Mouse (Mus musculus) neural tube, embryonic 12.5 days (tissue): ENCODE data around the gene Gm20662. TPM values are rescaled to one million over a fixed set of nuclear protein-coding genes. Genes with fewer than 3 reads are reported as not detected.
A peak's percentile ranks its signal among the peaks of the same experiment; 100 is the strongest.

ENCODE experiments used
- ATAC-seq: fragments of 200-750 bp; cut with Nextera tagmentation; 2 replicates; pipeline ENCODE4 v1.8.0; 2017; ENCODE audit warnings: low read depth, mild to moderate bottlenecking, moderate TSS enrichment, moderate library complexity; ENCODE audit not compliant: low FRiP score
- H3K27ac ChIP-seq: fragments of 300-500 bp; sonication (generic); 2 replicates; pipeline ENCODE4 v1.5.1; 2016
- H3K27me3 ChIP-seq: fragments of 300-500 bp; sonication (generic); replicated peaks from 2 replicates; pipeline ENCODE4 v1.6.1; 2016; ENCODE audit warnings: mild to moderate bottlenecking
- H3K36me3 ChIP-seq: fragments of 300-500 bp; sonication (generic); 2 replicates; pipeline ENCODE4 v1.6.1; 2016; ENCODE audit warnings: mild to moderate bottlenecking
- H3K4me1 ChIP-seq: fragments of 300-500 bp; sonication (generic); 2 replicates; pipeline ENCODE4 v1.6.1; 2016
- H3K4me2 ChIP-seq: fragments of 300-500 bp; sonication (generic); replicated peaks from 2 replicates; pipeline ENCODE4 v1.6.1; 2016; ENCODE audit warnings: mild to moderate bottlenecking
- H3K4me3 ChIP-seq: fragments of 300-500 bp; sonication (generic); 2 replicates; pipeline ENCODE4 v1.5.1; 2016
- H3K9ac ChIP-seq: fragments of 300-500 bp; sonication (generic); 2 replicates; pipeline ENCODE4 v1.6.1; 2016; ENCODE audit warnings: mild to moderate bottlenecking
- H3K9me3 ChIP-seq: fragments of 300-500 bp; sonication (generic); 2 replicates; pipeline ENCODE4 v1.6.1; 2016; ENCODE audit warnings: mild to moderate bottlenecking
- WGBS: fragments of 180-500 bp; shearing (Covaris S2); methylation state at CpG from one replicate; pipeline ENCODE4 v1.1.7; 2016; 5-methylcytosine and 5-hydroxymethylcytosine counted together
- polyA plus RNA-seq: library from polyadenylated mRNA; unstranded; fragments of >200 nt; fragmentation: Nextera tagmentation; extraction: Ambion mirVana; gene quantifications from 2 replicates; pipeline ENCODE4 v1.2.1, GENCODE M21; 2016

Gene Gm20662
- polyA plus RNA-seq, 1 experiment from 2014 or later: 1.5 TPM

DNA sequence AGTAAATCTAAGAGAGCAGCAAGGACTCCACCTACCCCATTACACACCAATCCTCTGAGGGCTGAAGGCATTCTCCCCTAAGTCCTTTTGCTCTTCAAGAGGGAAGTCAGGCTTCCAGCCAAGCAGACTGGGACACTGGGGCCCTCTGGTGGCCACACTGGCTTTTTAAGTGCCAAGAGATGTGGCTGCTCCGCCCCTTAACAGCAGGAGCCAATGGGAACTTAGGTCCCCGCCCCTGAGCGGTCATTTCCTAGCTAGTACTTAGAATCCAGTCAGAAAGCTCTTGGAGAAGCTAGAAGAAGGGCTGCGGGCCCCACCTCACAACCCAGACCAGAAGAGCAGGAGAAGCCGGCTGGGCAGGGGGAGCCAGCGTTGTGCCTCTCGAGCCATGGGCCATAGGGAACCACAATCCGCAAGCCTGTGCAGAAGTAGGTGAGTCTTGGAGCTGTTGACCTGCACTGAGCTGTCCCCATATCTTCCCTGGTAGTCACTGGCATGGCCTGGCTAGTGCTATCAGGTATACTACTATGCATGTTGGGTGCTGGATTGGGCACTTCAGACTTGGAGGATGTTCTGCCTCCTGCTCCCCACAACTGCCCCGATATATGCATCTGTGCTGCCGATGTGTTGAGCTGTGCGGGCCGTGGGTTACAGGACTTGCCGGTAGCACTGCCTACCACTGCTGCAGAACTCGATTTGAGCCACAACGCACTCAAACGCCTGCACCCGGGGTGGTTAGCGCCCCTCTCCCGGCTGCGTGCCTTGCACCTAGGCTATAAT, 56.9 kb downstream of the Gm20662 start, which contains the start of gene Amigo3:
TSS of gene Amigo3 (plus strand) at position 275 of the 780 bp plus-strand sequence.
- no peak within 1 kb of the TSS for H3K4me3 ChIP-seq
- H3K9me3 ChIP-seq: no peaks in the 10 kb centered on the region
- H3K9ac ChIP-seq: no peak within 1 kb of the TSS
- 52% methylated on average over 20 of the region's 20 CpGs for WGBS
- peaks cover 23% of the 10 kb centered on the region for H3K4me1 ChIP-seq
- no peaks in the 10 kb centered on the region for H3K27me3 ChIP-seq
- peaks cover 64% of the 10 kb centered on the region for H3K36me3 ChIP-seq
- H3K4me2 ChIP-seq: peak within 1 kb of the TSS; percentile 38
- ATAC-seq: peak; percentile 27; the same call in 1 of the 2 replicates
- H3K27ac ChIP-seq: no peak within 1 kb of the TSS

DNA sequence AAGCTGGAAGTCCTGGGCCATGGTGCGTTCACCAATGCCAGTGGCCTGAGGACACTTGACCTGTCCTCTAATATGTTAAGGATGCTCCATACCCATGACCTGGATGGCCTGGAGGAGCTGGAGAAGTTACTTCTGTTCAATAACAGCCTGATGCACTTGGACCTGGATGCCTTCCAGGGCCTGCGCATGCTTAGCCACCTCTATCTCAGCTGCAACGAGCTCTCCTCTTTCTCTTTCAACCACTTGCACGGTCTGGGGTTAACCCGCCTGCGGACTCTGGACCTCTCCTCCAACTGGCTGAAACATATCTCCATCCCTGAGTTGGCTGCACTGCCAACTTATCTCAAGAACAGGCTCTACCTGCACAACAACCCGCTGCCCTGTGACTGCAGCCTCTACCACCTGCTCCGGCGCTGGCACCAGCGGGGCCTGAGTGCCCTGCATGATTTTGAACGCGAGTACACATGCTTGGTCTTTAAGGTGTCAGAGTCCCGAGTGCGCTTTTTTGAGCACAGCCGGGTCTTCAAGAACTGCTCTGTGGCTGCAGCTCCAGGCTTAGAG, 57.6 kb downstream of the Gm20662 start:
- H3K4me2 ChIP-seq: no peak overlapping the region
- no peak overlapping the region for H3K9ac ChIP-seq
- H3K4me1 ChIP-seq: peaks cover 18% of the 10 kb centered on the region
- H3K27ac ChIP-seq: no peak overlapping the region
- no peaks in the 10 kb centered on the region for H3K9me3 ChIP-seq
- no peaks in the 10 kb centered on the region for H3K27me3 ChIP-seq
- 94% methylated on average over 15 of the region's 15 CpGs for WGBS
- H3K36me3 ChIP-seq: peaks cover 70% of the 10 kb centered on the region
- no peak for ATAC-seq
- no peak overlapping the region; the same call in 1 of the 2 replicates for H3K4me3 ChIP-seq

DNA sequence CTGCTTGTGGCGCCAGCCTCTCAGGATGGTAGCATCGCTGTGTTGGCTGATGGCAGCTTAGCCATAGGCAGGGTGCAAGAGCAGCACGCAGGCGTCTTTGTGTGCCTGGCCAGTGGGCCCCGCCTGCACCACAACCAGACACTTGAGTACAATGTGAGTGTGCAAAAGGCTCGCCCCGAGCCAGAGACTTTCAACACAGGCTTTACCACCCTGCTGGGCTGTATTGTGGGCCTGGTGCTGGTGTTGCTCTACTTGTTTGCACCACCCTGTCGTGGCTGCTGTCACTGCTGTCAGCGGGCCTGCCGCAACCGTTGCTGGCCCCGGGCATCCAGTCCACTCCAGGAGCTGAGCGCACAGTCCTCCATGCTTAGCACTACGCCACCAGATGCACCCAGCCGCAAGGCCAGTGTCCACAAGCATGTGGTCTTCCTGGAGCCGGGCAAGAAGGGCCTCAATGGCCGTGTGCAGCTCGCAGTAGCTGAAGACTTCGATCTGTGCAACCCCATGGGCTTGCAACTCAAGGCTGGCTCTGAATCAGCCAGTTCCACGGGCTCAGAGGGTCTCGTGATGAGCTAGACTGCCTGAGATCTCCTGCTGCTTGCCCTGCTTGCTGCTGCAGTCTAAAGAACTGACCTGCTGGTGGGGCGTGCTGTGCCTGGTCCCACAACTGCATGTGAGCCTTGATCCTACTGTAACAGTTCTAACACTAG, 58.3 kb downstream of the Gm20662 start:
- Histone ChIP-seq H3K36me3 (peaks cover 78% of the 10 kb centered on the region), H3K9me3 (no peaks in the 10 kb centered on the region), H3K27me3 (no peaks in the 10 kb centered on the region), H3K4me1 (peaks cover 18% of the 10 kb centered on the region), H3K4me2 (no peak overlapping the region), H3K9ac (no peak overlapping the region), H3K27ac (no peak overlapping the region), H3K4me3 (no peak overlapping the region; the same call in 1 of the 2 replicates)
- 91% methylated on average over 22 of the region's 22 CpGs for WGBS
- no peak for ATAC-seq

DNA sequence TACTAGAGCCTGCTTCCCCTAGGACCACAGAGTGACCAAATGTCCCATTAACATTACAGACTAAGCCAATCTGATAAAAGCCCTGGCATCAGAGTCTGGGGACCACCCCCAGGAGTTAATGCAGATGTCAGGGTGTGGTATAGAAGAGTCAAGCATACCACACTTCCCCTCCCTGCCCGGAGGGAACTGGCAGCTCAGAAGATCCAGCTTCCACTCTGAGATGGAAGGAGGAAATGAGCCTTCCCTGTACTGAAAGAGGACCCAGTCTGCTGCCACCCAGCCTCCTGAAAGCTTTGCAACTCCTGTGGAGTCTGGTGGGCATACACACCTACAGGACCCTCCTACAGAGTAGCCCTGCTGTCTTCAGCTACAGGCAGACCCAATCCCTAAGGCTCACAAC, 58.9 kb downstream of the Gm20662 start:
- no peak for ATAC-seq
- Histone ChIP-seq H3K27me3 (no peaks in the 10 kb centered on the region), H3K9me3 (no peaks in the 10 kb centered on the region), H3K4me2 (no peak overlapping the region), H3K27ac (no peak overlapping the region), H3K9ac (no peak overlapping the region), H3K36me3 (peaks cover 83% of the 10 kb centered on the region), H3K4me3 (no peak overlapping the region), H3K4me1 (peaks cover 12% of the 10 kb centered on the region)
- WGBS: 77% methylated on average over 1 of the region's 1 CpGs

GRCm38 (mm10) chr9:108055661-108056237, 59.6 kb downstream of the Gm20662 start:
- H3K27me3 ChIP-seq: no peaks in the 10 kb centered on the region
- no peak overlapping the region for H3K9ac ChIP-seq
- peaks cover 6% of the 10 kb centered on the region for H3K4me1 ChIP-seq
- peaks cover 83% of the 10 kb centered on the region for H3K36me3 ChIP-seq
- ATAC-seq: no peak
- no peak overlapping the region for H3K4me2 ChIP-seq
- no peaks in the 10 kb centered on the region for H3K9me3 ChIP-seq
- no peak overlapping the region for H3K4me3 ChIP-seq
- 92% methylated on average over 6 of the region's 6 CpGs for WGBS
- no peak overlapping the region for H3K27ac ChIP-seq

DNA sequence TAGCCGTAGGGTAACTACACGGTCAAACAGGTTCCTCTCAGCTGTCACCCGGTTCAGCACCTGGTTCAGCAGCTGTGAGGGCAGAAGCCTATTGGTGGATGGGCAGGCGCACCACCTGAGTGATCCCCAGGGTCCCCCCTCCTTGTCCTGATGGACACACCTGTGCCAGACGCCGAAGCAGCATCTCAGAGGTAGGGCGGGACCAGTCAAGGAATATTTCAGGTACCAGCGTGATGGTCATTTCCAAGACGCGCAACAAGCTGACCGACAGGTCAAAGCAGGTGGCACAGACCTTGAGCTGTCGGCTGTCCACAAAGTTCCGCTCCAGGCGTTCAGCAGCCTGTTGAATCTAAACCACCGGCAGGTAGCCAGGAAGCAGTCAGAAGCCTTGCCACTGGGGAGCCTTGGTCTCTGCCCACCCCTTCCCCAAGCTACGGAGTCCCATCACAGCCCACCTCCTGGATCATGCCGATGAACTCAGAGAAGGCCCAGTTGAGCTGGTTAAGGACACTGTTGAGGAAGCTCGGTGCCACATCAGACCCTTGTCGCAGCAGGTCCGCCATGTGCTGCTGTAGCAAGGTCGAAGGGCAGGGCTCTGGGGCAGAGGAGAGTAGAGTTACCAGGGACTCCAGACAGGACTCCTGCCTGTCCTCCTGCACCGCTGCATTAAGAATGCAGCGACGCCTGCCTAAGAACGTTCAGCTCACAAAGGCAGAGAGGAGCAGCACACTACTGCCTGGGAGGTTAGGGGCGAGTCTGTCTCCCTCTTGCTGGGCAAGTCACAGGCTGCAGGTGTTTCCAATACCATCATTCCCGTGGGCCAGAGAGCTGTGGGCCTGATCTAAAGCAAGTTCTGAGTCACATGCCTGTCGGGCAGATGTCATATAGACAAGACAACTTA, 60.5 kb downstream of the Gm20662 start:
- Histone ChIP-seq H3K9ac (no peak overlapping the region), H3K27ac (no peak overlapping the region), H3K4me1 (peaks cover 6% of the 10 kb centered on the region), H3K9me3 (no peaks in the 10 kb centered on the region), H3K4me2 (no peak overlapping the region), H3K27me3 (no peaks in the 10 kb centered on the region), H3K4me3 (no peak overlapping the region), H3K36me3 (peaks cover 74% of the 10 kb centered on the region)
- WGBS: 84% methylated on average over 28 of the region's 28 CpGs
- ATAC-seq: no peak

GRCm38 (mm10) chr9:108057262-108057562, 61.1 kb downstream of the Gm20662 start:
- 89% methylated on average over 5 of the region's 5 CpGs for WGBS
- no peak overlapping the region for H3K4me2 ChIP-seq
- no peak for ATAC-seq
- H3K4me1 ChIP-seq: peaks cover 6% of the 10 kb centered on the region
- no peak overlapping the region for H3K27ac ChIP-seq
- no peak overlapping the region for H3K9ac ChIP-seq
- no peaks in the 10 kb centered on the region for H3K9me3 ChIP-seq
- no peak overlapping the region for H3K4me3 ChIP-seq
- H3K36me3 ChIP-seq: peaks cover 76% of the 10 kb centered on the region
- H3K27me3 ChIP-seq: no peaks in the 10 kb centered on the region

DNA sequence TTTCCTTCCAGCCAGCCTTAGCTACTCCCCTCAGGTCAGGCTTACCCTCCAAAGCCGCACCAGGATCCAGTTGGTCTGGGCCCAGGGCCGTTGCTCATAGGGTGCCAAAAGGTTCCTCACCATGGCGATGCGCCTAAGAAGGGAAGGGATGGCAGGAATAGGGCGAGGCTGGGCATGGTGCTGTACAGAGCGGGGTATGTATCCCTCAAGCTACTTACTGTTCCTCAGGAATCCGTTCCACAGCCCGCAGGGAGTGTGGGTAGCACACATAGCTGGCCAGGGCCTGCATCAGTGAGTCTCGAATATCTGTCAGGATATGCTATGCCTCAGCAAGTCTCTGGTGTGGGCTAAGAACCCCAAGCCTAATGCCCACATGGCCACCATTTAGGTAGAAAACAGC, 62.1 kb downstream of the Gm20662 start:
- Histone ChIP-seq H3K4me3 (no peak overlapping the region), H3K4me1 (peaks cover 2% of the 10 kb centered on the region; the same call in 1 of the 2 replicates), H3K4me2 (no peak overlapping the region), H3K9ac (no peak overlapping the region), H3K27ac (no peak overlapping the region), H3K9me3 (no peaks in the 10 kb centered on the region), H3K27me3 (no peaks in the 10 kb centered on the region), H3K36me3 (peaks cover 87% of the 10 kb centered on the region)
- WGBS: 93% methylated on average over 9 of the region's 9 CpGs
- no peak for ATAC-seq

DNA sequence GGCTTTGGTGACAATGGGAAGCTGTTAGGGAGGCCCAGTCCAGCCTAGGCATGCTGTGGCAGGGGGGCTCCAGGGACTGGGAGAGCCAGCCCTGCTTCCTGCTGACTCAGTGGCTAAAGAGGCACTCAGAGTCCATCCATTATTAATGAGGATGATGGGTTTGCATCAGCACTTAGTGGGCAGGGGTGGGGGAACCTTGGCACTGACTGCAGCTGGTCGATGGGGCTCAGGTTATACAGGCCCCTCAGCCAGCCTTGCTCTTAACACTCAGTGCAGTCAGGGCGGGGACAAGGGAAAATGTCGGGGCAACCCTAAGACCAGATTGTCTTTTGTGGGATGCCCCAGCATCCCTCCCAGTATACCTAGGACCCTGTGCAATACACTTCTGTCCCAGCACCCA, 66.0 kb downstream of the Gm20662 start:
- H3K36me3 ChIP-seq: peaks cover 78% of the 10 kb centered on the region
- no peak overlapping the region for H3K4me2 ChIP-seq
- no peak overlapping the region for H3K9ac ChIP-seq
- ATAC-seq: no peak
- H3K9me3 ChIP-seq: no peaks in the 10 kb centered on the region
- WGBS: 80% methylated on average over 3 of the region's 3 CpGs
- H3K4me1 ChIP-seq: no peaks in the 10 kb centered on the region; the same call in 1 of the 2 replicates
- no peak overlapping the region for H3K27ac ChIP-seq
- no peak overlapping the region for H3K4me3 ChIP-seq
- H3K27me3 ChIP-seq: no peaks in the 10 kb centered on the region

GRCm38 (mm10) chr9:108063361-108063760, 67.2 kb downstream of the Gm20662 start:
- H3K9ac ChIP-seq: no peak overlapping the region
- peaks cover 66% of the 10 kb centered on the region for H3K36me3 ChIP-seq
- no peaks in the 10 kb centered on the region; the same call in 1 of the 2 replicates for H3K4me1 ChIP-seq
- H3K4me2 ChIP-seq: no peak overlapping the region
- no peak for ATAC-seq
- WGBS: 90% methylated on average over 12 of the region's 12 CpGs
- no peaks in the 10 kb centered on the region for H3K27me3 ChIP-seq
- H3K4me3 ChIP-seq: no peak overlapping the region
- no peak overlapping the region for H3K27ac ChIP-seq
- no peaks in the 10 kb centered on the region for H3K9me3 ChIP-seq

DNA sequence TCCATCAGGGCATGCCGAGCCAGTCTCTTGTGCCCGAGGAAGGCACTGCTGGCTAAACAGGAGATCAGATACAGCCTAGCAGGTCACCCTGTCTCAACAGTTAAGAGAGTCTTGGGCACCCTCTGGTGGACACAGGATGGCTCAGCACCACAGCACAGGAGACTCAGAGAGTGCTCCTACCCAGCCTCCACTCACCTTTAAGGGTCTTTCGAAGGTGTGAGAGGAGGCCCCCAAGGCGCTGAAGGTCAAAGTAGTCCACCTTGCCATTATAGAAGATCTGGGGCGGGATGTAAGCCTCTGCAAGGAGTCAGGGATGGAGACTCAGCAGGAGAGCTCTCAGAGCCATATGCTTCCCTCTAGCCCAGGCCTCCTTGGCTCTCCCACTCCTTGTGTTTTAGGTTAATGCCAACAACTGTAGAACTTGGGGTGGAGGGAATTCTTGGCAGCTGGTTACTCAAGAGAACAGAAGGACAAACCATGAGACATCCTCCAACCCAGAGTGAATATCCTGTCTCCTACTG, 69.4 kb downstream of the Gm20662 start:
- no peaks in the 10 kb centered on the region for H3K27me3 ChIP-seq
- no peaks in the 10 kb centered on the region for H3K9me3 ChIP-seq
- no peak overlapping the region for H3K4me3 ChIP-seq
- H3K4me2 ChIP-seq: no peak overlapping the region
- no peak for ATAC-seq
- H3K9ac ChIP-seq: no peak overlapping the region
- WGBS: 50% methylated on average over 5 of the region's 5 CpGs
- no peak overlapping the region for H3K27ac ChIP-seq
- H3K36me3 ChIP-seq: peaks cover 58% of the 10 kb centered on the region
- no peaks in the 10 kb centered on the region; the same call in 1 of the 2 replicates for H3K4me1 ChIP-seq
